Mouse (Mus musculus) neural tube, embryonic 10.5 days (tissue): ENCODE measurements around the gene Tmem178b.

Experiments used
- DNase-seq: peaks from one replicate; pipeline ENCODE4 v3.0.0-alpha.2; 2017; ENCODE audit warnings: low spot score; ENCODE audit errors: extremely low spot score

The Tmem178b gene

GRCm38 (mm10) chr6:40015711-40016460, 142.8 kb downstream of the Tmem178b start:
- DNase-seq = no peak

GRCm38 (mm10) chr6:40019396-40019795, 146.3 kb downstream of the Tmem178b start:
- no peak for DNase-seq

- no peak for DNase-seq
Measured at GRCm38 (mm10) chr6:40023592-40024335, 150.7 kb downstream of the Tmem178b start.

- DNase-seq = no peak
Measured at GRCm38 (mm10) chr6:40024336-40024934, 151.4 kb downstream of the Tmem178b start.

- DNase-seq = no peak
Measured at GRCm38 (mm10) chr6:40032901-40033300, 159.8 kb downstream of the Tmem178b start.

GRCm38 (mm10) chr6:40033935-40034334, 160.9 kb downstream of the Tmem178b start:
- no peak for DNase-seq

- DNase-seq = no peak
Measured at GRCm38 (mm10) chr6:40048969-40049908, 176.2 kb downstream of the Tmem178b start.

GRCm38 (mm10) chr6:40049909-40050484, 176.9 kb downstream of the Tmem178b start:
- no peak for DNase-seq

- DNase-seq = no peak
Measured at GRCm38 (mm10) chr6:40051698-40052097, 178.6 kb downstream of the Tmem178b start.

GRCm38 (mm10) chr6:40052593-40052992, 179.5 kb downstream of the Tmem178b start:
- DNase-seq = no peak

- DNase-seq = no peak
Measured at GRCm38 (mm10) chr6:40059466-40059865, 186.4 kb downstream of the Tmem178b start.

GRCm38 (mm10) chr6:40061327-40062189, 188.5 kb downstream of the Tmem178b start:
- DNase-seq = no peak

GRCm38 (mm10) chr6:40062190-40062501, 189.1 kb downstream of the Tmem178b start:
- DNase-seq = no peak

GRCm38 (mm10) chr6:40063438-40063837, 190.4 kb downstream of the Tmem178b start:
- DNase-seq = no peak

GRCm38 (mm10) chr6:40063899-40064298, 190.8 kb downstream of the Tmem178b start:
- DNase-seq = no peak

GRCm38 (mm10) chr6:40064342-40064741, 191.3 kb downstream of the Tmem178b start:
- no peak for DNase-seq

GRCm38 (mm10) chr6:40068467-40068866, 195.4 kb downstream of the Tmem178b start:
- DNase-seq = no peak

GRCm38 (mm10) chr6:40071007-40071406, 197.9 kb downstream of the Tmem178b start:
- DNase-seq = no peak

- DNase-seq = no peak
Measured at GRCm38 (mm10) chr6:40076089-40076488, 203.0 kb downstream of the Tmem178b start.
